Mouse (Mus musculus): ENCODE data around the gene Cmip.

DNA sequence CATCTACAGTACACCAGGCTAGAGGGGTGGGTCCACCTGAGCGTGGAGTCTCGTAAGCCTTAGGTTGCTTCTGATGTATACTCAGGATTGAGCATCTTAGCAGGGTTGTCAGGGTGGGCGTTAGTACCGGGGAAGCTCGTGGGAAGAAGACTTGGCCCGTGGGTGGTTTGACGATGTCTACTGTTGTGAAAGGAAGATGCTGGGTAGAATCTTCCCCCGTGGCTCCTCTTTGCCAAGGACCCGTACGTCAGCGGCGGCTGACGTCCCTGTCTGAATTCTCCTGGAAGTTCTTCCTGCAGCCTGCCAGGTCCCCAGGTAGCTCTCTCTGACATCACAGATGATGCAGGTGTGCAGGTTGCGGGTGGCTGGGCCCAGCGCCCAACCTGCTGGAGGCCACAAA is 140.9 kb downstream of the Cmip start:
- TF ChIP-seq FLI1 (IDR thresholded peaks at IDR 0.05; ENCODE audit: low read length) (no peak), GATA1 (IDR thresholded peaks at IDR 0.05; ENCODE audit: borderline replicate concordance, low read length) (no peak)
